Mouse (Mus musculus) limb, embryonic 15.5 days (tissue): Measurements from ENCODE around the gene Olfr1042. TPM values are rescaled to one million over a fixed set of nuclear protein-coding genes. Genes with fewer than 3 reads are reported as not detected.
"Not testable (repeated sequence)": the region's sequence is repeated elsewhere in the genome, so short reads cannot be mapped to it uniquely, and the experiment has no call there.

Source experiments
- ATAC-seq: fragments of 200-750 bp; cut with Nextera tagmentation; 2 replicates; pipeline ENCODE4 v1.8.0; 2017; ENCODE audit warnings: low read depth, moderate TSS enrichment; ENCODE audit not compliant: insufficient number of reproducible peaks, low FRiP score, low TSS enrichment
- H3K27ac ChIP-seq: fragments of 300-500 bp; sonication (generic); 2 replicates; pipeline ENCODE4 v1.5.1; 2015; ENCODE audit warnings: moderate library complexity, mild to moderate bottlenecking, inconsistent platforms
- H3K27me3 ChIP-seq: fragments of 300-500 bp; sonication (generic); 2 replicates; pipeline ENCODE4 v1.6.1; 2015; ENCODE audit warnings: inconsistent platforms
- H3K36me3 ChIP-seq: fragments of 300-500 bp; sonication (generic); 2 replicates; pipeline ENCODE4 v1.6.1; 2015; ENCODE audit warnings: inconsistent platforms
- H3K4me1 ChIP-seq: fragments of 300-500 bp; sonication (generic); 2 replicates; pipeline ENCODE4 v1.6.1; 2015; ENCODE audit warnings: inconsistent platforms
- H3K4me2 ChIP-seq: fragments of 300-500 bp; sonication (generic); 2 replicates; pipeline ENCODE4 v1.6.1; 2015; ENCODE audit warnings: mild to moderate bottlenecking, inconsistent platforms
- H3K4me3 ChIP-seq: fragments of 300-500 bp; sonication (generic); 2 replicates; pipeline ENCODE4 v1.5.1; 2015; ENCODE audit warnings: mild to moderate bottlenecking, inconsistent platforms
- H3K9ac ChIP-seq: fragments of 300-500 bp; sonication (generic); 2 replicates; pipeline ENCODE4 v1.6.1; 2015; ENCODE audit warnings: inconsistent platforms
- H3K9me3 ChIP-seq: fragments of 300-500 bp; sonication (generic); 2 replicates; pipeline ENCODE4 v1.6.1; 2016; ENCODE audit warnings: inconsistent platforms
- WGBS: fragments of 180-500 bp; shearing (Covaris S2); methylation state at CpG from one replicate; pipeline ENCODE4 v1.1.7; 2015; 5-methylcytosine and 5-hydroxymethylcytosine counted together
- polyA plus RNA-seq: library from polyadenylated mRNA; unstranded; fragments of >200 nt; fragmentation: Nextera tagmentation; extraction: Ambion mirVana; gene quantifications from 2 replicates; pipeline ENCODE4 v1.2.1, GENCODE M21; 2015

Gene Olfr1042
- polyA plus RNA-seq = not detected in 2 replicates

GRCm38 (mm10) chr2:86161738-86162137 lies at the start of gene Olfr1042:
Gene Olfr1042, minus strand, starts transcription at chr2:86161838.
- Histone ChIP-seq H3K4me3 (no peak within 1 kb of the TSS), H3K4me1 (no peaks in the 10 kb centered on the region), H3K4me2 (no peak within 1 kb of the TSS), H3K9me3 (no peaks in the 10 kb centered on the region), H3K27ac (no peak within 1 kb of the TSS), H3K9ac (no peak within 1 kb of the TSS), H3K36me3 (no peaks in the 10 kb centered on the region), H3K27me3 (no peaks in the 10 kb centered on the region)
- no peak for ATAC-seq
- 93% methylated on average over 2 of the region's 2 CpGs for WGBS

GRCm38 (mm10) chr2:86202909-86203308 lies 41.3 kb upstream of the Olfr1042 start, which contains the start of gene Olfr1045:
Gene Olfr1045, minus strand, starts transcription at chr2:86203009.
- Histone ChIP-seq H3K4me3 (no peak within 1 kb of the TSS), H3K36me3 (no peaks in the 10 kb centered on the region), H3K9ac (no peak within 1 kb of the TSS), H3K4me1 (no peaks in the 10 kb centered on the region), H3K4me2 (no peak within 1 kb of the TSS), H3K27ac (no peak within 1 kb of the TSS), H3K27me3 (no peaks in the 10 kb centered on the region), H3K9me3 (no peaks in the 10 kb centered on the region)
- ATAC-seq = no peak

- Histone ChIP-seq H3K4me2 (no peak overlapping the region), H3K9me3 (no peaks in the 10 kb centered on the region), H3K4me1 (no peaks in the 10 kb centered on the region), H3K9ac (no peak overlapping the region), H3K36me3 (no peaks in the 10 kb centered on the region), H3K27ac (no peak overlapping the region), H3K27me3 (no peaks in the 10 kb centered on the region), H3K4me3 (no peak overlapping the region)
- WGBS = 22% methylated on average over 1 of the region's 1 CpGs
- ATAC-seq = no peak
These were observed 34.2 kb upstream of the Olfr1042 start for GRCm38 (mm10) chr2:86195863-86196262.

GRCm38 (mm10) chr2:86185583-86185982 lies 23.9 kb upstream of the Olfr1042 start, which contains the start of gene Olfr52:
Gene Olfr52, minus strand, starts transcription at chr2:86185683.
- Histone ChIP-seq H3K4me1 (no peaks in the 10 kb centered on the region), H3K4me3 (no peak within 1 kb of the TSS), H3K9ac (no peak within 1 kb of the TSS), H3K27ac (no peak within 1 kb of the TSS), H3K4me2 (no peak within 1 kb of the TSS), H3K9me3 (no peaks in the 10 kb centered on the region), H3K27me3 (no peaks in the 10 kb centered on the region), H3K36me3 (no peaks in the 10 kb centered on the region)
- ATAC-seq = no peak

GRCm38 (mm10) chr2:86179950-86180349 lies 18.3 kb upstream of the Olfr1042 start:
- H3K27ac ChIP-seq = no peak overlapping the region
- H3K36me3 ChIP-seq = no peaks in the 10 kb centered on the region
- no peaks in the 10 kb centered on the region for H3K4me1 ChIP-seq
- 68% methylated on average over 3 of the region's 3 CpGs for WGBS
- no peaks in the 10 kb centered on the region for H3K27me3 ChIP-seq
- H3K4me3 ChIP-seq = no peak overlapping the region
- no peak for ATAC-seq
- H3K9ac ChIP-seq = no peak overlapping the region
- no peaks in the 10 kb centered on the region for H3K9me3 ChIP-seq
- H3K4me2 ChIP-seq = no peak overlapping the region

- Histone ChIP-seq H3K4me2 (no peak within 1 kb of the TSS), H3K4me1 (no peaks in the 10 kb centered on the region), H3K9ac (no peak within 1 kb of the TSS), H3K27ac (no peak within 1 kb of the TSS), H3K27me3 (no peaks in the 10 kb centered on the region), H3K36me3 (no peaks in the 10 kb centered on the region), H3K4me3 (no peak within 1 kb of the TSS), H3K9me3 (no peaks in the 10 kb centered on the region)
- ATAC-seq = no peak
These were observed 16.1 kb upstream of the Olfr1042 start, which contains the start of gene Olfr1044 for GRCm38 (mm10) chr2:86177720-86178119. Gene Olfr1044, minus strand, starts transcription at chr2:86177820.

- not testable (repeated sequence) for H3K9ac ChIP-seq, H3K4me2 ChIP-seq, H3K27ac ChIP-seq, ATAC-seq, H3K36me3 ChIP-seq, H3K4me1 ChIP-seq, H3K27me3 ChIP-seq, H3K9me3 ChIP-seq, H3K4me3 ChIP-seq
- WGBS = 84% methylated on average over 7 of the region's 7 CpGs
These were observed 13.8 kb upstream of the Olfr1042 start for GRCm38 (mm10) chr2:86175422-86175821.

GRCm38 (mm10) chr2:86167422-86167821 lies 5.8 kb upstream of the Olfr1042 start, which contains the start of gene Olfr1043:
Gene Olfr1043, minus strand, starts transcription at chr2:86167522.
- no peaks in the 10 kb centered on the region for H3K36me3 ChIP-seq
- no peaks in the 10 kb centered on the region for H3K27me3 ChIP-seq
- ATAC-seq = no peak
- H3K9me3 ChIP-seq = no peaks in the 10 kb centered on the region
- 86% methylated on average over 2 of the region's 2 CpGs for WGBS
- no peak within 1 kb of the TSS for H3K9ac ChIP-seq
- no peaks in the 10 kb centered on the region for H3K4me1 ChIP-seq
- H3K4me3 ChIP-seq = no peak within 1 kb of the TSS
- H3K4me2 ChIP-seq = no peak within 1 kb of the TSS
- H3K27ac ChIP-seq = no peak within 1 kb of the TSS

- WGBS = 91% methylated on average over 1 of the region's 1 CpGs
These were observed 15.0 kb downstream of the Olfr1042 start, which contains the start of gene Olfr1040 for GRCm38 (mm10) chr2:86146632-86147031. Gene Olfr1040, minus strand, starts transcription at chr2:86146732.

GRCm38 (mm10) chr2:86135828-86136227 lies 25.8 kb downstream of the Olfr1042 start, which contains the start of gene Olfr1039:
Gene Olfr1039, minus strand, starts transcription at chr2:86135928.
- H3K4me1 ChIP-seq = no peaks in the 10 kb centered on the region
- WGBS = 86% methylated on average over 1 of the region's 1 CpGs
- no peaks in the 10 kb centered on the region for H3K27me3 ChIP-seq
- H3K27ac ChIP-seq = no peak within 1 kb of the TSS
- no peak within 1 kb of the TSS for H3K9ac ChIP-seq
- ATAC-seq = no peak
- no peak within 1 kb of the TSS for H3K4me2 ChIP-seq
- H3K4me3 ChIP-seq = no peak within 1 kb of the TSS
- no peaks in the 10 kb centered on the region for H3K36me3 ChIP-seq
- H3K9me3 ChIP-seq = no peaks in the 10 kb centered on the region

More at GRCm38 (mm10) chr2:86146632-86147031, 15.0 kb downstream of the Olfr1042 start, which contains the start of gene Olfr1040:
- H3K27ac ChIP-seq = no peak within 1 kb of the TSS
- no peak within 1 kb of the TSS for H3K4me2 ChIP-seq
- H3K4me3 ChIP-seq = no peak within 1 kb of the TSS
- no peak within 1 kb of the TSS for H3K9ac ChIP-seq
- no peaks in the 10 kb centered on the region for H3K9me3 ChIP-seq
- no peaks in the 10 kb centered on the region for H3K4me1 ChIP-seq
- no peaks in the 10 kb centered on the region for H3K36me3 ChIP-seq
- H3K27me3 ChIP-seq = no peaks in the 10 kb centered on the region
- ATAC-seq = no peak

Other genes starting within 250 kb of the Olfr1042 start
- not detected in 2 replicates for gene Olfr1025-ps1, start 246.6 kb downstream of the Olfr1042 start, polyA plus RNA-seq
- gene Olfr1026, start 240.3 kb downstream of the Olfr1042 start, polyA plus RNA-seq = not detected in 2 replicates
- gene Olfr1028, start 211.4 kb downstream of the Olfr1042 start, polyA plus RNA-seq = not detected in 2 replicates
- not detected in 2 replicates for gene Olfr1029, start 187.9 kb downstream of the Olfr1042 start, polyA plus RNA-seq
- not detected in 2 replicates for gene Olfr1030, start 182.6 kb downstream of the Olfr1042 start, polyA plus RNA-seq
- gene Olfr1031, start 171.5 kb downstream of the Olfr1042 start, polyA plus RNA-seq = not detected in 2 replicates
- gene Olfr1032, start 156.3 kb downstream of the Olfr1042 start, polyA plus RNA-seq = not detected in 2 replicates
- 1.6 TPM in 2 replicates for gene Olfr1033, start 141.2 kb downstream of the Olfr1042 start, polyA plus RNA-seq
- 0.04 TPM in 1 of 2 replicates, not detected in the other for gene Olfr1034, start 116.0 kb downstream of the Olfr1042 start, polyA plus RNA-seq
- gene Olfr1036, start 87.8 kb downstream of the Olfr1042 start, polyA plus RNA-seq = not detected in 2 replicates
- not detected in 2 replicates for gene Olfr1037, start 74.5 kb downstream of the Olfr1042 start, polyA plus RNA-seq
- not detected in 2 replicates for gene Olfr1039, start 25.9 kb downstream of the Olfr1042 start, polyA plus RNA-seq
- not detected in 2 replicates for gene Olfr1040, start 15.1 kb downstream of the Olfr1042 start, polyA plus RNA-seq
- gene Olfr1043, start 5.7 kb upstream of the Olfr1042 start, polyA plus RNA-seq = not detected in 2 replicates
- gene Olfr1044, start 16.0 kb upstream of the Olfr1042 start, polyA plus RNA-seq = not detected in 2 replicates
- not detected in 2 replicates for gene Olfr52, start 23.8 kb upstream of the Olfr1042 start, polyA plus RNA-seq
- gene Olfr1045, start 41.2 kb upstream of the Olfr1042 start, polyA plus RNA-seq = not detected in 2 replicates
- gene Olfr1046, start 57.5 kb upstream of the Olfr1042 start, polyA plus RNA-seq = not detected in 2 replicates
- gene Olfr1047, start 69.6 kb upstream of the Olfr1042 start, polyA plus RNA-seq = not detected in 2 replicates
- not detected in 2 replicates for gene Olfr1048, start 78.5 kb upstream of the Olfr1042 start, polyA plus RNA-seq
- not detected in 2 replicates for gene Olfr1049, start 96.5 kb upstream of the Olfr1042 start, polyA plus RNA-seq
- gene Olfr1051, start 117.2 kb upstream of the Olfr1042 start, polyA plus RNA-seq = not detected in 2 replicates
- not detected in 2 replicates for gene Olfr1052, start 130.6 kb upstream of the Olfr1042 start, polyA plus RNA-seq
- gene Olfr1053, start 153.4 kb upstream of the Olfr1042 start, polyA plus RNA-seq = not detected in 2 replicates
- gene Olfr1054, start 173.6 kb upstream of the Olfr1042 start, polyA plus RNA-seq = not detected in 2 replicates
- gene Olfr1055, start 188.4 kb upstream of the Olfr1042 start, polyA plus RNA-seq = not detected in 2 replicates
- gene Olfr1056, start 200.6 kb upstream of the Olfr1042 start, polyA plus RNA-seq = not detected in 2 replicates
- gene Olfr1057, start 216.6 kb upstream of the Olfr1042 start, polyA plus RNA-seq = not detected in 2 replicates
- not detected in 2 replicates for gene Olfr1058, start 226.7 kb upstream of the Olfr1042 start, polyA plus RNA-seq